Mouse (Mus musculus) MN1 (cell line): Measurements from ENCODE around the gene Rnf141.

ENCODE experiments used
- DNase-seq: peaks from one replicate; pipeline ENCODE4 v3.0.0-alpha.2; 2016; ENCODE audit warnings: low spot score

Rnf141 gene

GRCm38 (mm10) chr7:110833024-110833423, 11.2 kb downstream of the Rnf141 start:
- DNase-seq, result no peak

- DNase-seq, result no peak
These were observed 20.0 kb downstream of the Rnf141 start for GRCm38 (mm10) chr7:110823995-110824953.

- DNase-seq, result no peak
These were observed 20.7 kb downstream of the Rnf141 start for GRCm38 (mm10) chr7:110823593-110823992.

GRCm38 (mm10) chr7:110823076-110823475, 21.2 kb downstream of the Rnf141 start:
- no peak for DNase-seq

GRCm38 (mm10) chr7:110822055-110822454, 22.2 kb downstream of the Rnf141 start:
- DNase-seq, result no peak

GRCm38 (mm10) chr7:110821653-110822052, 22.6 kb downstream of the Rnf141 start:
- no peak for DNase-seq

GRCm38 (mm10) chr7:110821068-110821467, 23.2 kb downstream of the Rnf141 start:
- DNase-seq, result no peak

- no peak for DNase-seq
These were observed 25.4 kb downstream of the Rnf141 start for GRCm38 (mm10) chr7:110818787-110819350.

GRCm38 (mm10) chr7:110818206-110818605, 26.1 kb downstream of the Rnf141 start:
- no peak for DNase-seq

GRCm38 (mm10) chr7:110816037-110816436, 28.2 kb downstream of the Rnf141 start:
- DNase-seq, result peak; percentile 67

GRCm38 (mm10) chr7:110813983-110814382, 30.3 kb downstream of the Rnf141 start:
- no peak for DNase-seq

GRCm38 (mm10) chr7:110811529-110811928, 32.7 kb downstream of the Rnf141 start:
- DNase-seq, result no peak

GRCm38 (mm10) chr7:110810995-110811394, 33.3 kb downstream of the Rnf141 start:
- DNase-seq, result no peak

GRCm38 (mm10) chr7:110809585-110810557, 34.4 kb downstream of the Rnf141 start:
- no peak for DNase-seq

- DNase-seq, result no peak
These were observed 35.3 kb downstream of the Rnf141 start for GRCm38 (mm10) chr7:110808962-110809361.

- no peak for DNase-seq
These were observed 36.7 kb downstream of the Rnf141 start for GRCm38 (mm10) chr7:110807460-110808030.

- no peak for DNase-seq
These were observed 40.0 kb downstream of the Rnf141 start for GRCm38 (mm10) chr7:110804266-110804665.

GRCm38 (mm10) chr7:110803131-110803530, 41.1 kb downstream of the Rnf141 start:
- DNase-seq, result no peak

GRCm38 (mm10) chr7:110801028-110801427, 43.2 kb downstream of the Rnf141 start:
- DNase-seq, result peak; percentile 83

- DNase-seq, result no peak
These were observed 46.4 kb downstream of the Rnf141 start for GRCm38 (mm10) chr7:110797722-110798409.
